Mouse (Mus musculus) heart, adult 18-20 months (tissue): ENCODE measurements around the gene Madcam1. TPM values are rescaled to one million over a fixed set of nuclear protein-coding genes. Genes with fewer than 3 reads are reported as not detected.
"Not testable (repeated sequence)": the region's sequence is repeated elsewhere in the genome, so short reads cannot be mapped to it uniquely, and the experiment has no call there.

Experiments used
- DNase-seq, 2 experiments: peaks; one replicate each; pipeline ENCODE4 v3.0.0; 2021 to 2022; ENCODE audit warnings: mixed read lengths in 1 of 2
- total RNA-seq, 2 experiments: library from RNA; stranded (reverse); gene quantifications; 2 replicates each; pipeline ENCODE4 v1.2.3; 2021

The Madcam1 gene
- total RNA-seq, 2 experiments from 2014 or later: 0.21 TPM; not detected in 1

DNA sequence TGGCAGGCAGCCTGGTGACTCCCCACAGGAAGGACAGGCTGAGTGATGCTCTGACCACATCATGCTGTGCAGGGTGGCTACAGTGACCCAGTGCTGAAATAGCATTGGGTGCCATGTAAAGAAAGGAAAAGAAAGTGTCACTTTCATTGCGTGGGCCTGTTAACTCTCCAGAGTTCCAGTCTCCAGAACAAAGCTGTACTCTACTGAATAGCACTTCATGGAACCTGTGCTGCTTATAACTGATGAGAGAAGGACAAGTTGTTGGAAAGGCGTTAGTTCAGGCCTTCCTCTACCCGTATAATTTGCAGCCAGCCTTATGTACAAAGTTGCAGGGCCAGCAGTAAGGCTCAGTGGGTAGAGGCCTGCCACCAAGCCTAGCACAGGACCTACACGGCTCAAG, 24.4 kb downstream of the Madcam1 start, which contains the start of gene Gzmm:
TSS of gene Gzmm (plus strand) at position 301 of the 400 bp plus-strand sequence.
- no peak for DNase-seq

DNA sequence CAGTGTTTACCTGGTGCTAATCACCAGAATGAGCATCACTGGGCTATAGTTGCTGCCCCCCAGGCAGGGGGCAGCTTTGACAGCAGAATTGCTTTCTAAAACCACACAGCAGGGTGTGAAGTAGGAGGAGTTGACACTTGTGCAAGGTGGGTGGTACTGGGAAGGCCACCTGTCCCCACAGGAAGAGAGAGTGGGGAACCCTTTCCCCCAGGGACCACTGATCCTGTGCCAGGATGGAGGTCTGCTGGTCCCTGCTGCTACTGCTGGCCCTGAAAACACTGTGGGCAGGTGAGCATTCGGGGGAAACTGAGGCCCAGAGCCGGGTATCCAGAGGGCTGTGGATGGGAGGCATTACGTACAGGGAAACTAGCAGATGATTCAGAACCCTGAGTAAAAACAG, 24.8 kb downstream of the Madcam1 start:
- no peak for DNase-seq

DNA sequence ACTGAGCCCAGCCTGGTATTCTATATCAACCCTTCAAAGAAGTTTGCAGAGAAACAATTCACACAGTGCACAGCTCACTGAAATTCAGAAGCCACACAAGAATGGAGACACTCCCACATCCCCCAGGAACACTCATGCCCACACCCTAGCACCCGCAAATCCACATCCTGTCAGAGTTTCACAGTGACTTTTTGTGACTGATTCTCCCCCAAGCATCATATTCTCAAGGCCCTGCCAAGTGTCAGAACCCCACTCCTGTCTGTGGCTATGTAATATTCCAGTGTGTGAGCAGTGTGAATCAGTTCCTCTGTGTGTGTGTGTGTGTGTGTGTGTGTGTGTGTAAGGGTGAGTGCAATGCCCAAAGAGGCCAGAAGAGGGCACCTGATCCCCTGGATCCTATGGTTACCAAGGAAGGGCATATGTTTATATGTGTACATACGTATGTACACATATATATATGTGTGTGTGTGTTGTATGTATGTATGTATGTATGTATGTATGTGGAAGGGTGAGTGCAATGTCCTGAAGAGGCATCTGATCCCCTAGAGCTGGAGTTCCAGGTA, 27.7 kb downstream of the Madcam1 start:
- no peak for DNase-seq

DNA sequence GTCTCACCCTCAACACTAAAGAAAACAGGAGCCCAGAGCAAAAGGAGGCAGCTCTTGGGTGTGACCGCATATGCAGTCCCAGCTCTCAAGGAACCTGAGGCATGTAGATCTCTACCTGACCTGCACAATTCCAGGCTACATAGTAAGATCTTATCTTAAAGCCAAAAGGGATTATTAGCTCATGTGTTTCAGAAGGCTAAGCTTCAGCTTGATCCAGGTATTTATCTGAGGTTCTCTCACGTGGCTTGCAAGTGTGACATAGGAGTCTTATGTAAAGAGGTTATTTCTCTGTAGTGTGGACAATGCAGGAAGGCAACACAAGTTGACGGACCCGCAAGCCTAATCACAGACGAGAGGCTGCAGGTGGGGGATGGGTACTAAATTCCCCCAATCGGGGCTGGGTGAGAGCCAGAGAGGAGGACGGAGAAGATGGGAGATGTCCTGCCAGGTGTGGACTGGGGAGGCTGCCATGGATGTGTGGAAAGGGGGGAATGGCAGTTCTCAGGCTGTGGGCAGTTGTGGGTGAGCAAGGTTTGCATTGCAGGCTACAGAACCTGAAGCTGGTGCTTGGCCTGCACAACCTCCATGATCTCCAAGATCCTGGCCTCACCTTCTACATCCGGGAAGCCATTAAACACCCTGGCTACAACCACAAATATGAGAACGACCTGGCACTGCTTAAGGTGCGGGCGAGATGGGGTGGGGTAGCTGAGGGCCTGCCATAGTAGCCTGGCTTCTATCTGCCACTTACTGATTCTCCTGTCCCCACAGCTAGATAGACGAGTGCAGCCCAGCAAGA, 29.4 kb downstream of the Madcam1 start:
- DNase-seq: no peak

DNA sequence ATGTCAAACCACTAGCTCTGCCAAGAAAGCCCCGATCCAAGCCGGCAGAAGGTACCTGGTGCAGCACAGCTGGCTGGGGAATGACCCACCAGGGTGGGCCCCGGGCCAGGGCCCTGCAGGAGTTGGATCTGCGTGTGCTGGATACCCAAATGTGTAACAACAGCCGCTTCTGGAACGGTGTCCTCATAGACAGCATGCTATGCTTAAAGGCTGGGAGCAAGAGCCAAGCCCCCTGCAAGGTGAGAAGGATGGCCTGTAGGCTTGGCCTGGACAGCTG, 30.0 kb downstream of the Madcam1 start:
- peak in 1 of 2 experiments; percentile 34 for DNase-seq

DNA sequence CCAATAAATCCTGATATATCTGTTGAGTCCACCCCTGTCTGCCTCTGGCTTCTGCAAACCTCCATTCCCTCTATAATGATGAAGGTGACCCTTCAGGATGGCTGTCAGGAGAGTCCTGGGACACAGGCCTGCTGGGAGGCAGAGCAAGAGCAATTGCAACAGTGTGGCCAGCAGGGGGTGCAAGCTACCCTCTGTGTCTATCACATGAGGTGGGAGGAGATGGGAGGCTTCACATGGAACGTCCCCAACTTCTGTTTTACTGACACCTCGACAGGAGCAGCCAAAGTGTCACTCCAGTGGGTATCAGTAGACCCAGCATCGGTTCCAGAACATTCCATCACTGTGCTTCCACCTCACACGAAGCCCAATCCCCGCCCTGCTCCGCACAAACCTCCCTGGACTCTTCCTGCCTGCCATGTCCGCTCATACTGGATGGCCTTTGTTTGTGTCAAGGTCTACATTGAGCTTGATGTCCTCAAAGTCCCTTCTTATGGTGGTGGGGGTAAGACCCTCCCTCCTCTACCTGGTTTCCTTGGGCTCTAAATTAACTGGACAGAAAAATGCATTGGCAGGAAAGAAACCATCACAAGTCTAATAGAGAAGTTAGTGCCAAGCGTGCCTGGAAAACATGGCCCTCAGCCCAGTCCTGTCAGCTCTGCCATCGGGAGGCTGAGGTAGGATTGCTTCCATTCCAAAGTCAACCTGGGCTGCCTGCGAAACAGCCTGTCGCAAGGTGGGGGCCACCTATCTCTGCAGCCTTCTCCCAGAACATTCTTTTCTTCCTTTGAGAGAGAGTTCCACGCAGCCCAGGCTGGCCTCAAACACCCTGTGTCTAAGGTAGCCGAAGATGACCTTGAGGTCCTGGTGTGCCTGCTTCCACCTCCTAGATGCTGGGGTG, 31.1 kb downstream of the Madcam1 start:
- peak; percentile 89 to 90 for DNase-seq

DNA sequence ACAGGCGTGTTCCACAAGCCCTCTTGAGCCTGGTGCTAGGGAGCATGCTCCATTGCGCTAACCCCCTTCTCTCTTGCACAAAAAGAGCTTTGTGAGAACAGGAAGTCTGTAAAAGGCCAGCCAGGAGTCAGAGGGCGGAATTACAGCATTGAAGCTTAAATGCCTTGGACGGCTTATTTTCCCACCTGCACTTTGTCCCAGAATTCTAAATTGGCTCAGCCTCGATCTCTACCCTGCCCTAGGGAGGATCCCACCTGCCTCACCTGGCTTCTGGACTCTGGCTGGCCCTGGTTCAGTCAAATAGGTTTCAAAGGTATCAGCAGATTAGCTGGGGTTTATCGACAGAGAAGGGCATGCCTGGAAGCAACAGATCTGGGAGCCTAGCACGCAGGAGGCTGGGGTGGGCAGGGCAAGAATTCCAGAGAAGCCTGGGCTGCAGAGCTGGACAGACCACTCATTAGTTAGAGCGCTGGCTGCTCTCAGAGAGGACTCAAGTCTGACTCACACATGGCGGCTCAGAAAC, 31.8 kb downstream of the Madcam1 start:
- peak in 1 of 2 experiments; percentile 68 for DNase-seq

DNA sequence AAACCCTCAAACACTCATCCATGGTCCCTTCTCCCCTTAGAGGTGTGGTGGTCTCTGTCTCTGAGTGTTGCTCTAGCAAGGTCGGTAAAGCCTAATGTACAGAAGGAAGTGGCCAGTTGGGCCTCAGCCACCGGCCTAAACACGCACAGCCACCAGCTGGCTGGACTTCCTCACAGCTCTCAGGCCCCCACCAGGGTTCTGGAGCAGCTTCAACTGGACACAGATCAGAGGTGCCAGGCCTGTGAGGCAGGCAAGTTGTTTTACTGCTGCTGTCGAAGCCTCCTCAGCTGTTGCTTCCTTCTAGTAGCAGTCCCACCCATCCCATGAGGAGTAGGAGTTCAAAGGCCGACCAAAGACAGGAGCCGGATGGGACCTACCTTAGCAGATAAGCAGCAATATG, 33.6 kb downstream of the Madcam1 start:
- DNase-seq: peak in 1 of 2 experiments; percentile 36

DNA sequence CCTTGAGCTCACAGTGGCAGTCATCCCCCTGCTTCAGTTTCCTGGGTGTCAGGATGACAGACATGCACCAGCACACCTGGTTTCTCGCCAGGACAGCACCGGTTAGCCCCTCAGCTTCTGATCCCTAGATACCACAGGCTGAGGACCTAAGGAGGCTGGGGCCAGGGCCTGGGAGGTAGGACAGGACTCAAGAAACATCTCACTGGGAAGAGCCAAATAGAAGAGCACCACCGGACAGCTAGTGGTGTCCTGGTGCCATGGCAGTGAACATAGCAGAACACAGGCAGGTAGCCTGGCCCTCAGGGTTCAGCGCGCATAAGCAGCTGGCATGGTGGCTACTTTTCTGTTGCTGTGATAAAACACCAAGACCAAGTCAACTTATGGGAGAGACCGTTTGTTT, 34.1 kb downstream of the Madcam1 start:
- DNase-seq: no peak

DNA sequence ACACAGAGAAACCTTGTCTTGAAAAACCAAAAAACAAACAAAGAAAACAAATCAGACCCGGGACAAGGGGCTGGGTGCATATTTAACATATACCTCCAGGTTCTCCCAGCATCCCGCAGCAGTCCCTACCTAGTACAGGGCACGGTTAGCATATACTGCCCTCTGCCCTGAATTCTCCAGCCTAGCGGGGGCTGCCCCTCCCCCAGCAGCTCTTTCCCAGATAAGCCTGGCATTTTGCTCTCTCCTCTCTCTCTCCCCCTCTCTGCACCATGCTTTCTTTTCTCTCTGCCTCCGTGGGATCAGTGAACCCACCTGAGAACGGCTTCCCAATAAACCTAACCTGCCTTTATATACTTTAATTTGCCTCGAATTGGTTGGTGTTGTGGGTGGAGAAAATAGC, 36.3 kb downstream of the Madcam1 start:
- peak in 1 of 2 experiments; percentile 54 for DNase-seq

DNA sequence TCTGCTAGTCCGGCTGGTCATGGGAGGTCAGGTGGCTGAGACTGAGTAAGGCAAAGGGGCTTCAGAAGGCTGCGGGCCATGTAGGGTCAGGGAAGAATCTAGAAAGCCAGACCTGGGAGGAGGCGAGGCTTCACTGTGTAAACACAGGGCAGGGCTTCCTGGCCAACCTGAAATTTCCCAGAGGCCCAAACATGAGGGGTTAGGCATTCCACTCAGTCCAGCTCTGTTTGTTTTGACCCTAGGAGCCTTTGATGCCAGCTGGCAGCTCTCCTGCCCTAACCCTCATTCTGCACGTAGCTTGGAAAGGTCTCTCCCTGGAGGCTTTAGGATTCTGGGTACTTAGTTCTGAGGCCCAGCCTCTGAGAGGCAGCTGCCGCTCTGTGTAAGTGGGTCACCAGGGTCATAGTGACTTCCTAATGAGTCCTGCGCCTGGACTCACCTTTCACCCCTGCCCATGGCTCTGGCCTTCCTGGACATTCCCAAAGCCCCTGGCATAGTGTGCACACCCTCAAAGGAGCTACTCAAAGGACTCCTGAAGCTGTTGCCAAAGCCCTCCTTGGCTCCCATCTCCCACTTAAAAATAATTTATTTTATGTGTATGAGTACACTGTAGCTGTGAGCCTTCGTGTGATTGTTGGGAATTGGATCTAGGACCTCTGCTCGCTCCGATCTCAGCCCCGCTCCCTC, 37.2 kb downstream of the Madcam1 start:
- peak; percentile 81 to 89 for DNase-seq

DNA sequence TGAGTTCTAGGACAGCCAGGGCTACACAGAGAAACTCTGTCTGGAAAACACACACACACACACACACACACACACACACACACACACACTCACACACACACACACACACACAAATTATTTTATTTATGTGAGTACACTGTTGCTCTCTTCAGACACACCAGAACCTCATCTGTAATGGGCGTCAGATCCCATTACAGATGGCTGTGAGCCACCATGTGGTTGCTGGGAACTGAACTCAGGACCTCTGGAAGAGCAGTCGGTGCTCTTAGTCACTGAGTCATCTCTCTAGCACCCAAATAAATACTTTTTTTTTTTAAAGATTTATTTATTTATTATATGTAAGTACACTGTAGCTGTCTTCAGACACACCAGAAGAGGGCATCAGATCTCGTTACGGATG, 38.6 kb downstream of the Madcam1 start:
- DNase-seq: not testable (repeated sequence)

DNA sequence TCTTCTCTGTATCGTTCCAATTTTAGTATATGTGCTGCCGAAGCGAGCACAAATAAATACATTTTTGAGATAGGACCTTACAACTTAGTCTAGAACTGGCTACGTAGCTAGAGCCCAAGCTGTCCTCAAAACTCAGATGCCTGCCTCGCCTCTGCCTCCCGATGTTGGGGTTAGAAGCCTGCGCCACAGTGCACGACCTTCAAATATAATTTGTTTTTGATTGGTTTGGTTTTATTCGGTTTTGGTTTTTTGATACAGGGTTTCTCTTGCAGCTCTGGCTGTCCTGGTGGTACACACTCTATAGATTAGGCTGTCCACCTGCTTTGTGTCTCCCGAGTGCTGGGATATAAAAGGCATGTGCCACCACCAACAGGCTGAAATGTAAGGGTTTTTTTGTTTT, 39.2 kb downstream of the Madcam1 start:
- no peak for DNase-seq

DNA sequence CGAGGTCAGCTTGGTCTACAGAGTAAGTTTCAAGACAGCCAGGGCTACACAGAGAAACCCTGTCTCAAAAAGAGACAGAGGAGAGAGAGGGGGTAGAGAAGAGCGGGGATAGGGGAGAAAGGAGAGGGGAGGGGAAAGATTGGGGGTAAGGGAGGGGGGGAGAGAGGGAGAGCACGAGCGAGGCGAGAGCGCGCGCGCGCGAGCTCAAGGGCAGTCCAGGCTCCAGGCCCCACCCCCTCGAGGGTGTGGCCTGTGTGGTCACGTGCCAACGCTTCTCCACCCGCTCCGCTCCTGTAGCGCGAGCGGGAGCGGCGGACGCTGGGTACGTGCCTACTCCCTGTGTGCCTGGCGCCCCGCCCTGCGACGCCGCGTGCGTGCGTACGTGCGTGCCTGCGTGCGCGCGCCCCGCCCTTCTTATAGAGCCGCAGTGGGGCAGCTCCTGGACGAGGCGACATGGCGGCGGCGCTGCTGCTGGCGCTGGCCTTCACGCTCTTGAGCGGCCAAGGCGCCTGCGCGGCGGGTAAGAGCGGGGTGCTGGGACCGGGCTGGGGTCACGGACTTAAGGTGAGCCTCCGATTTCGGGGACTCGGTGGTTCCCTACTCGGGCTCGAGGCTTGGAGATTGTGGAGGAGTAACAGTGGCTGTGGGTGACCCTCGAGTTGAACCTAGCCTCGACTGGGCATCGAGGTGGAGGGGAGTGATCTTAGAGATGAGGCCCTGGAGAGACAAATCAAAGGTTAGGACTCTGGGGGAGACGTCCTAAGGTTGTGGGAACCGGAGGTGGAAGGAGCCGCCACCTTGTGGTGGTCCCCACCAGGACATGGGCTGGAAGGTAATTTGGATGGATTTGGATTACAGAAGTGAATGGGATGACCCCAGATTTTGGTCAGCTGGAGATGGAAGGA, 40.0 kb downstream of the Madcam1 start, which contains the start of gene Bsg:
TSS of gene Bsg (plus strand) at position 427 of the 905 bp plus-strand sequence.
- DNase-seq: peak; percentile 98 to 99

DNA sequence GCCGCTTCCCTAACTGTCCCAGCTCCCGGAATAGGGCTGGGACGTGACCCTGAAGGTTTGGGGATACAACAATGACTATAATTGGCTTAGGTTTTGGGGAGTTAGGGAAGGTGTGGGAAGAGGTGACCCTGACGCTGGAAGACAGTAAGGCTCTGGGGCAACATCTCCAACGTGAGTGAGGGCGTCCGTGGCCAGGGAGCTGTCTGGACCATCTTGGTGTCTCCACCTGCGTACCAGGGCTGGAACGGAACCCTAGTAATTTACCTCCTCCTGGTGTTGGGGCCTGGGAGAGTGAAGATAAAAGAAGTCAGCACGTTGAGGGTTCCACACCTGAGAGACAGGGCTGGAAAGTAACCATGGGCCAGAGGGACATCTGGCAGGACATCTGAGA, 40.6 kb downstream of the Madcam1 start:
- DNase-seq: no peak

DNA sequence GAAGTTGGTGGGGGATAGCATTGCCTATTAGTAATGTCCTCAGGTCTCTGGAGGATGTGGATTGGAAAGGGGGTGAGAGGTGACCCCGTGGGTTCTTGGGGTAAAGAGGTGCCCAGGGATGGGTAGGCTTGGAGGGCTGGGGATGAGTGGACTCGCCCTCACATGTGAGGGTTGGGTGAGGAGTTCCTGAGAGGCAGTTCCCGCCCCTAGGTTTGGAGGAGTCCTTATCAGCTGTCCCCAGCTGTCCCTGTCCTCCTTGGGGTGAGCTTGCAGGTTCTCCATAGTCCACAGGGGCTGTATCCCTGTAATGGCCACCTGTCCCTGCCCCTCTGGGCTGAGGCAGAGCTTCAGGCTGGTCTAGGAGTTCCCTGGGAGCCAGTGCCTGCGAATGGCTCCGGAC, 41.6 kb downstream of the Madcam1 start:
- no peak for DNase-seq

DNA sequence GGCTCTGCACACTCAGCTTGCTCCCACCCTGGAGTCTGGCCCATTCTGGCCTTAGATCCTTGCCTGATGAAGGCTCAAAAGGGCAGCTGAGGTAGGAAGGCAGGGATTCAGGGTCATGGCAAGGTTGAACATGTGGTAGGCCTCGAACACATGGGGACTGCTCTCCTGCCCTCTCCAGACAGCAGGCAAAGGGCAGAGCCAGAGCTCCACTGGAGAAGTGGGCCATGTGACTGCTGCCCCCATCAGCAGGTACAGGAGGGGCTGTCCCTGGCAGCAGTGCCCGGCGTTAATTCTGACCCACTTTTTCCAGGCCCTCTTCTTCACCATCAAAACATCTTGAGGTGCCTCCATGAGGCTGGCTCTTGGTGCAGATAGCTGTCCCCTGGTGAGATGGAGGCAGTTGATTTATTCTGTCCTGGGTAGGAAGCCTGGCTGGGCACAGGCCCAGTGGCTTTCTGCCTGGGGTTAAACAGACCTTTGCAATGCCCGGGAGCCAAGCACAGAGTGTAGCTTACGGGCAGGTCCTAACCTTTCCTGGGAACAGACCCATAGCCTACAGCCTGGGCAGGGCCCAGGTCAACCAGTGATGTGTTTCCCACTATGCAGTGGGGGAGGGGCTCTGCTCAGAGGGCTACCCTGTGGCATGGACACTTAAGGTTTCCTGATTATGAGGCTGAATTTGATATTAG, 42.2 kb downstream of the Madcam1 start:
- DNase-seq: peak; percentile 42 to 43

DNA sequence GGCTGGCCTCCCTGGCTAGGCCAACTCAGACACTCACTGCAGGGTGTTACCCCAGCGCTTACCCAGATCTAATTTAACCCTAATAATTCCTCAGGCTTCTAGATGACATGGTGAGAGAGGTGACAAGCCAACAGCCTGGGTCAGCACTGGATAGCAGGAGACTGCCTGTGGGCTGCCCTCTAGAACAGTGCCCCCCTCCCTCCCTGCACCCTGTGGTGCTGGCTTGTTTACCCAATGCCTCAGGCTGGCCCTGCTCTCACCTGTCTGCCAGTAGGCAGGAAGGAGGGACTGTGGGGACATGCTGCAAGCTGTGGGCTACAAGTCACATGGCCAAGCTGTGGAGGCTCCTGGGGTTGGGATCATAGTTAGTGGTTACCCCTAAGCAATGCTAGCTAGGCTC, 42.8 kb downstream of the Madcam1 start:
- no peak for DNase-seq

DNA sequence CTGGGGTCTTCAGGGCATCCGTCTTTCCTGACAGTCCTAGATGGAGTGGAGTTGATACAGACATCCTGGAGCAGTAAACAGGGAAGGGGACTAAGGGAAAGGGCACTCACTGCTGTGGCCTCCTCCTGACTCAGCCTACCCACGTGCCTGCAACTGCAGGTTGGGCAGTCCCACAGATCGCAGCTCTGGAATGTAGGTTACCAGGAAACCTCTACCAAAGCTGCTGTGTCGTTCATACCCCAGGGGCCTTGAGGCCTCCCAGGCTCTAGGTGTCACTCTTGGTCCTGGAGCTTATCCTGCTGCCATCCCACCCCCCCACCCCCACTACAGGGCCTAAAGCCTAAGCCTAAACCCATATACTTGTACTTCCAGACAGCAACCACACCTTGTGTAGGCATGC, 43.4 kb downstream of the Madcam1 start:
- no peak for DNase-seq

DNA sequence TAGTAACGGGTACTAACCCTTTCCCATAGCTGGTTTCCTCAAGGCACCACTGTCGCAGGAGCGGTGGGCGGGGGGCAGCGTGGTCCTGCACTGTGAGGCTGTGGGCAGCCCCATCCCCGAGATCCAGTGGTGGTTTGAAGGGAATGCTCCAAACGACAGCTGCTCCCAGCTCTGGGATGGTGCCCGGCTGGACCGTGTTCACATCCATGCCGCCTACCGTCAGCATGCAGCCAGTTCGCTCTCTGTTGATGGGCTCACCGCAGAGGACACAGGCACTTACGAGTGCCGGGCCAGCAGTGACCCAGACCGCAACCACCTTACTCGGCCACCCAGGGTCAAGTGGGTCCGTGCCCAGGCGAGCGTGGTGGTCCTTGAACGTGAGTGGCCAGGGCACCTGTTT, 44.3 kb downstream of the Madcam1 start:
- DNase-seq: peak in 1 of 2 experiments; percentile 30
